Mouse (Mus musculus) limb, embryonic 12.5 days (tissue): ENCODE measurements around the gene Gzmc. TPM values are rescaled to one million over a fixed set of nuclear protein-coding genes. Genes with fewer than 3 reads are reported as not detected.
"Not testable (repeated sequence)": the region's sequence is repeated elsewhere in the genome, so short reads cannot be mapped to it uniquely, and the experiment has no call there.

Experiments used
- ATAC-seq: fragments of 200-750 bp; cut with Nextera tagmentation; 2 replicates; pipeline ENCODE4 v1.8.0; 2017; ENCODE audit warnings: low read depth, moderate TSS enrichment; ENCODE audit not compliant: insufficient number of reproducible peaks, insufficient read depth, low FRiP score, low TSS enrichment
- H3K27ac ChIP-seq: fragments of 300-500 bp; sonication (generic); 2 replicates; pipeline ENCODE4 v1.5.1; 2016; ENCODE audit warnings: mild to moderate bottlenecking, moderate library complexity
- H3K27me3 ChIP-seq: fragments of 300-500 bp; sonication (generic); 2 replicates; pipeline ENCODE4 v1.6.1; 2016; ENCODE audit warnings: mild to moderate bottlenecking, moderate library complexity
- H3K36me3 ChIP-seq: fragments of 300-500 bp; sonication (generic); 2 replicates; pipeline ENCODE4 v1.6.1; 2016; ENCODE audit warnings: mild to moderate bottlenecking, moderate library complexity
- H3K4me1 ChIP-seq: fragments of 300-500 bp; sonication (generic); replicated peaks from 2 replicates; pipeline ENCODE4 v1.6.1; 2016
- H3K4me2 ChIP-seq: fragments of 300-500 bp; sonication (generic); 2 replicates; pipeline ENCODE4 v1.6.1; 2016; ENCODE audit warnings: mild to moderate bottlenecking, moderate library complexity
- H3K4me3 ChIP-seq: fragments of 300-500 bp; sonication (generic); replicated peaks from 2 replicates; pipeline ENCODE4 v1.5.1; 2016; ENCODE audit warnings: mild to moderate bottlenecking
- H3K9ac ChIP-seq: fragments of 300-500 bp; sonication (generic); replicated peaks from 2 replicates; pipeline ENCODE4 v1.6.1; 2016; ENCODE audit warnings: mild to moderate bottlenecking, moderate library complexity
- H3K9me3 ChIP-seq: fragments of 300-500 bp; sonication (generic); 2 replicates; pipeline ENCODE4 v1.6.1; 2016; ENCODE audit warnings: mild to moderate bottlenecking, moderate library complexity
- WGBS: fragments of 180-500 bp; shearing (Covaris S2); methylation state at CpG from one replicate; pipeline ENCODE4 v1.1.7; 2016; 5-methylcytosine and 5-hydroxymethylcytosine counted together
- polyA plus RNA-seq: library from polyadenylated mRNA; unstranded; fragments of >200 nt; fragmentation: Nextera tagmentation; extraction: Ambion mirVana; gene quantifications from 2 replicates; pipeline ENCODE4 v1.2.1, GENCODE M21; 2016

Gene Gzmc
- 0.41 TPM in 1 of 2 replicates, not detected in the other for polyA plus RNA-seq

DNA sequence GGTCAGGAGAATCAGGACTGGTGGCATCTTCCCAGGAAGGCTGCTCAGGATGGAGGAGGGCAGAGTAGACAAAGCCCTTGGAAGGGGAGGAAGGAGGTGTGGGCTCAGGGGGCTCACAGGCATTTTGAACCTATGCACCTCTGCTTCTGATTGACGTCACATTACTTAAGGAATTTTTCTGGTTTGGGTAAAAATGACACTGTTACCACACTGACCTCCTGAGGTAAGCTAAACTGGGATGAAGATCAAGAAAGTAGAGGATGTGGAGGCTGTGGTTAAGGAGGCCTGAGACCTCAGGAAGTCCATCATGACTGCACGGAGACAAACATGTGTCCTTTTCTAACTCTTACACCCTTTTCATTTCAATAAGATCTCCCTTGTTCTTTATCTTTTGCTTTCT, at the start of gene Gzmc:
Gzmc (minus strand) TSS at position 101 of the 400 bp plus-strand sequence.
- Histone ChIP-seq H3K4me1 (no peaks in the 10 kb centered on the region), H3K4me3 (no peak within 1 kb of the TSS), H3K9me3 (no peaks in the 10 kb centered on the region), H3K36me3 (no peaks in the 10 kb centered on the region), H3K27me3 (no peaks in the 10 kb centered on the region), H3K4me2 (no peak within 1 kb of the TSS), H3K27ac (no peak within 1 kb of the TSS), H3K9ac (no peak within 1 kb of the TSS)
- 73% methylated on average over 2 of the region's 2 CpGs for WGBS
- no peak for ATAC-seq

DNA sequence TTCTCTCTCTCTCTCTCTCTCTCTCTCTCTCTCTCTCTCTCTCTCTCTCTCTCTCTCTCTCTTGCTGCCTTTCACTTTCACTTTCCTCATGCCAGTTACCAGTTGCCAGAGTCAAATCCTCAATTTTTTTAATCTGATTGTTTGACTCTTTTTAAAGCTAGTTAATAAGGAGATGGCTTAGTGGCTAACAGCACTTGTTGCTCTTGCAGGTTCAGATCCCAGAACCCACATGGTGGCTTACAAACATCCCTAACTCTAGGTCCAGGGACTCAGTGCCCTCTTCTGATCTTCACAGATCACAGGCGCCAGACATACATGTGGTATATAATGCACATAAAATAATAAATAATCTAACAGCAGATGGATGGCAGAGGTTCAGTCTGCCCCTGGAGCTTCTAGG, 49.4 kb upstream of the Gzmc start:
- H3K27ac ChIP-seq = no peak overlapping the region
- H3K27me3 ChIP-seq = no peaks in the 10 kb centered on the region
- no peak overlapping the region for H3K4me3 ChIP-seq
- H3K9ac ChIP-seq = no peak overlapping the region
- ATAC-seq = no peak
- 82% methylated on average over 1 of the region's 1 CpGs for WGBS
- H3K4me1 ChIP-seq = no peaks in the 10 kb centered on the region
- no peaks in the 10 kb centered on the region for H3K36me3 ChIP-seq
- H3K4me2 ChIP-seq = no peak overlapping the region
- no peaks in the 10 kb centered on the region for H3K9me3 ChIP-seq

DNA sequence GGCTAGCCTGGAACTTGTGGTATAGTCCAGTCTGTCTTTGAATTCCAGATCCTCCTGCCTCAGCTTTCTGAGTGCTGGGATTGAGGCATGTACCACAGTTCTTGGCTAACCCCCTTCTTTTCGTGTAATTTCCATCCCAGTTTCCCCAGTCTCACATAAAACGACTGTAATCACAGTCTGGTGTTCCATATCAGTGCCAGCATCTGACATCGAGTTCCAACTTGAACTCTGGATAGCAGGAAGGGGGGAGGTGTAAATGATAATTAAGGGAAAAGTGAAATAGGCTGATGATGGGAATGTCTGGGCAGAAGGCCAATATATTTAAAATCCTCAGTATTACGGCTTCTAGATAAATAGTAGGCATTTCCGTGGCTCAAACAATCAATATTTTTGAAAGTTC, 46.6 kb upstream of the Gzmc start:
- no peak for ATAC-seq
- Histone ChIP-seq H3K27ac (no peak overlapping the region), H3K9ac (no peak overlapping the region), H3K27me3 (0 out of 2 replicates have a peak, but pooled peaks cover 4% of the 10 kb centered on the region), H3K36me3 (no peaks in the 10 kb centered on the region), H3K4me3 (no peak overlapping the region), H3K4me1 (no peaks in the 10 kb centered on the region), H3K4me2 (no peak overlapping the region), H3K9me3 (no peaks in the 10 kb centered on the region)
- WGBS = 67% methylated on average over 5 of the region's 5 CpGs

- not testable (repeated sequence) for ATAC-seq, H3K27me3 ChIP-seq, H3K4me1 ChIP-seq, H3K9me3 ChIP-seq, H3K27ac ChIP-seq, H3K9ac ChIP-seq, H3K36me3 ChIP-seq, H3K4me2 ChIP-seq, H3K4me3 ChIP-seq
- 42% methylated on average over 7 of the region's 7 CpGs for WGBS
Measured at GRCm38 (mm10) chr14:56278691-56279090, 44.2 kb upstream of the Gzmc start.

DNA sequence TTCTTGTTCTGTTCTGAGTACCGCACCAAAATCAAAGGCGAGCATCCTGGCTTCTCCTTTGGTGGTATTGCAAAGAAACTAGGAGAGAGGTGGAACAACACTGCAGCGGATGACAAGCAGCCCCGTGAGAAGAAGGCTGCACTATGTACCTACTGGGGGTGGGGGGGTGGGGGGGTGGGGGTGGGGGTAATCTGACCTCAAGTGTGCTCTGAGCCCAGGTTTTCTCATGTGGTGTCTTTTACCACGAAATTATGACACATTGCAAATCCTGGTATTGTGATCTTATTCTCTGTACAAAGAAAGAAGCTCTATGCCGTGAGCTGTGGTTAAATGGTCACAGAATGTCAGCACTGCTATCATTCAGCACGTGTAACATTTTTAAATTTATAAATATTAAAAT, 41.6 kb upstream of the Gzmc start:
- not testable (repeated sequence) for H3K36me3 ChIP-seq, H3K4me2 ChIP-seq, ATAC-seq, H3K4me1 ChIP-seq, H3K9me3 ChIP-seq, H3K27me3 ChIP-seq, H3K27ac ChIP-seq, H3K9ac ChIP-seq, H3K4me3 ChIP-seq
- 85% methylated on average over 7 of the region's 7 CpGs for WGBS

DNA sequence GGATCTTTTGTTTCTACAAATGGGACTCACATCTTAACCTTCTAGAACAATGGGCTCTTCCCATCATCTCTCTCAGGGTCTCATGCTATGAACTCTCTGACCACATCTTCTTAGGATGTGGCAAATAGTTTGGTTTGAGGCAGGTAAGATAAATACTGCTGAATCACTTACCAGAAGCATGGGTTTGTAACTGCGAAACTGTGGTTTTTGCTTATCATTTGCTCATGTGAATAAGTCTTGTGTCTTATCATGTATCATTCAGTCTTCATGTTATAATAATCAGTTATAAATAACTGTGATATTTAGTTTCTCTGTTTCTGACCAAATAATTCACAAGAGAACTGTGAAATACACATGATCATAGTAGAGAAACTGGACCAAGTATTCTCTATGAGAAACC, 31.7 kb upstream of the Gzmc start:
- Histone ChIP-seq H3K4me3 (no peak overlapping the region), H3K9me3 (no peaks in the 10 kb centered on the region), H3K27ac (no peak overlapping the region), H3K4me1 (no peaks in the 10 kb centered on the region), H3K27me3 (no peaks in the 10 kb centered on the region), H3K4me2 (no peak overlapping the region), H3K36me3 (no peaks in the 10 kb centered on the region), H3K9ac (no peak overlapping the region)
- ATAC-seq = no peak
- WGBS = 87% methylated on average over 1 of the region's 1 CpGs

DNA sequence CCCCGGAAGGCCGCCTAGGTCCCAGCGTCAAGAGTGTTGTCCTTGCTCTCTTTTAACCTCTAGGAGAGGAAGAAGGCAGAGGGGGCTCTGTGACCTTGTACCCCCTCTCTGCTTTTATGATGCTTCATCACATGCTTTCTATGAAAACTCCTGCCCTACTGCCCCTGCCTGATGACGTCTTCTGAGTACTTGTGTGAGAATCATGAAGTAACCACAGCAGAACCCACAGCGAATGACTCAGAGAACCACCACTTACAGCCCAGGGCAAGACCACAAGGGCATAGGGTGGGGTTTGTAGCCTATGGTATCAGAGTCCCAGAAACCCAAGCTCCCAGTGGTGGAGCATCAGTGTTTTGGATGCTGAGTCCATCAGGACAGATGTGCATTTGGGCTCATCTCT, 27.7 kb upstream of the Gzmc start, which contains the start of gene Gzmb:
Gzmb (minus strand) TSS at position 108 of the 400 bp plus-strand sequence.
- H3K4me1 ChIP-seq = no peaks in the 10 kb centered on the region
- no peaks in the 10 kb centered on the region for H3K27me3 ChIP-seq
- no peak within 1 kb of the TSS for H3K4me3 ChIP-seq
- H3K9me3 ChIP-seq = no peaks in the 10 kb centered on the region
- H3K36me3 ChIP-seq = no peaks in the 10 kb centered on the region
- no peak within 1 kb of the TSS for H3K27ac ChIP-seq
- no peak within 1 kb of the TSS for H3K4me2 ChIP-seq
- no peak for ATAC-seq
- no peak within 1 kb of the TSS for H3K9ac ChIP-seq
- WGBS = 91% methylated on average over 5 of the region's 5 CpGs

DNA sequence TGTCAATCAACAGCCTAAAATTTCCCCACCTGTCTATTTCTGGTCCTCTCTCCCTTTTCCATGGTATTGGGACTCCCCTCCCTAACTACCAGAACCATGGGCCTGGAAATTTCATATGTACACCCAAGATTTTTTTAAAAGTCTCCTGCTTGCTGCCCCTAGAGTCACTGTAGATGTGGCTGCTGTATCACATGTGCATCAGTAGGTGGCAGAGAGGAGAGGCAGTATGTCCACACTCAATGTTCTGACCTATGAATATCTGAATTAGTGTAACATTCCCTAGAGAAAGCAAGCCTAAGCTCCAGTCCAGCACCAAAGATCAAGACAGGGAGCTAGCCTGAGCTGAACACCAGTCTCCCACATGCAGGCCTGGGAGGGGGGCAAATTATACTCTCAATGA, 6.0 kb upstream of the Gzmc start:
- Histone ChIP-seq H3K4me3 (no peak overlapping the region), H3K9me3 (no peaks in the 10 kb centered on the region), H3K27ac (no peak overlapping the region), H3K9ac (no peak overlapping the region), H3K36me3 (no peaks in the 10 kb centered on the region), H3K4me2 (no peak overlapping the region), H3K27me3 (no peaks in the 10 kb centered on the region), H3K4me1 (no peaks in the 10 kb centered on the region)
- no peak for ATAC-seq

DNA sequence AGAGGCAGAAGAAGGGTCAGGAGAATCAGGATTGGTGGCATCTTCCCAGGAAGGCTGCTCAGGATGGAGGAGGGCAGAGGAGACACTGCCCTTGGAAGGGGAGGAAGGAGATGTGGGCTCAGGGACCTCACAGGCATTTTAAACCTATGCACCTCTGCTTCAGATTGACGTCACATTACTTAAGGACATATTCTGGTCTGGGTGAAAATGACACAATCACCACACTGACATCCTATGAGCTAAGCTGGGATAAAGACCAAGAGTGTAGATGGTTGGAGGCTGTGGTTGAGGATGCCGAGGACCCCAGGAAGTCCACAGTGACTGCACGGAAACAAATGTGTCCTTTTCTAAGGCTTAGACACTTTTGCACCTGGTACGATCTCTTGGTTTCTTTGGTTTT, 23.1 kb downstream of the Gzmc start, which contains the start of gene Gzmf:
Gzmf (minus strand) TSS at position 101 of the 400 bp plus-strand sequence.
- Histone ChIP-seq H3K4me3 (no peak within 1 kb of the TSS), H3K9me3 (no peaks in the 10 kb centered on the region), H3K9ac (no peak within 1 kb of the TSS), H3K36me3 (no peaks in the 10 kb centered on the region), H3K4me1 (no peaks in the 10 kb centered on the region), H3K4me2 (no peak within 1 kb of the TSS), H3K27me3 (no peaks in the 10 kb centered on the region), H3K27ac (no peak within 1 kb of the TSS)
- 90% methylated on average over 4 of the region's 4 CpGs for WGBS
- no peak for ATAC-seq

DNA sequence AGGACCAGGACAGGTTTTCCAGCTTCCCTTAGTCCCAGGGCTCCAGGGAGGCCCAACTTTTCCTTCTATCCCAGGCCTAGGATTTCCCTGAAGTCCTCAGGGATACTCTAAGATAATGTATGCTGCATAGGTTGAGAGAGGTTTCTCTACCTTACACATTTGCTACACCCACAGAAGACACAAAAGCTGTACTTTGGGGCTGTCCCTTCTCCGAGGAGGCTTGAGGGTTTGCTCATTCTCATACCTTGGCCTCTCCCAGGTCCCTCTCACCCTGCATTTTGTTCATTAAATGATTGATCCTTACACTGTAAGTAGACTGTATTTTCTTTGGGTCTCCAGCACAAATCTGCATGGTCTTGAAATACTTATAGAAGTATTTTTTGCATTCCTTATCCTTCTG, 28.8 kb downstream of the Gzmc start:
- Histone ChIP-seq H3K4me2 (no peak overlapping the region), H3K4me1 (no peaks in the 10 kb centered on the region), H3K27me3 (no peaks in the 10 kb centered on the region), H3K36me3 (no peaks in the 10 kb centered on the region), H3K27ac (no peak overlapping the region), H3K4me3 (no peak overlapping the region), H3K9me3 (no peaks in the 10 kb centered on the region), H3K9ac (no peak overlapping the region)
- WGBS = 83% methylated on average over 1 of the region's 1 CpGs
- ATAC-seq = no peak

GRCm38 (mm10) chr14:56205021-56205420, 29.4 kb downstream of the Gzmc start:
- H3K4me2 ChIP-seq, H3K27ac ChIP-seq, H3K4me1 ChIP-seq, H3K9ac ChIP-seq, H3K36me3 ChIP-seq, H3K4me3 ChIP-seq, ATAC-seq, H3K27me3 ChIP-seq, H3K9me3 ChIP-seq: not testable (repeated sequence)
- WGBS = 34% methylated on average over 5 of the region's 5 CpGs

GRCm38 (mm10) chr14:56203975-56204374, 30.5 kb downstream of the Gzmc start:
- no peaks in the 10 kb centered on the region for H3K36me3 ChIP-seq
- WGBS = 4% methylated on average over 2 of the region's 2 CpGs
- H3K9ac ChIP-seq = no peak overlapping the region
- no peak overlapping the region for H3K27ac ChIP-seq
- no peak for ATAC-seq
- H3K4me3 ChIP-seq = no peak overlapping the region
- H3K4me2 ChIP-seq = no peak overlapping the region
- no peaks in the 10 kb centered on the region for H3K9me3 ChIP-seq
- H3K27me3 ChIP-seq = no peaks in the 10 kb centered on the region
- H3K4me1 ChIP-seq = no peaks in the 10 kb centered on the region
